Mouse (Mus musculus) cerebellum, adult 2 months (tissue): ENCODE measurements around the gene Rere. TPM values are rescaled to one million over a fixed set of nuclear protein-coding genes. Genes with fewer than 3 reads are reported as not detected.

Source experiments
- DNase-seq, 2 experiments: peaks; one replicate each; pipeline ENCODE4 v3.0.0; 2021
- H3K27ac ChIP-seq: fragments of 200-500 bp; 2 replicates; pipeline ENCODE4 v1.5.1; 2012; ENCODE audit warnings: low read length, control low read depth, inconsistent platforms; ENCODE audit not compliant: insufficient read depth
- H3K27me3 ChIP-seq: fragments of 200-500 bp; 2 replicates; pipeline ENCODE4 v1.6.1; 2012; ENCODE audit warnings: inconsistent platforms, mild to moderate bottlenecking, low read length, moderate library complexity; ENCODE audit not compliant: control insufficient read depth, insufficient read depth
- H3K4me1 ChIP-seq: fragments of 200-500 bp; 2 replicates; pipeline ENCODE4 v1.6.1; 2011; ENCODE audit warnings: low read length; ENCODE audit not compliant: control insufficient read depth, insufficient read depth
- H3K4me3 ChIP-seq: fragments of 200-500 bp; replicated peaks from 2 replicates; pipeline ENCODE3; 2011; ENCODE audit warnings: mild to moderate bottlenecking, low read depth, low read length, control low read depth; ENCODE audit not compliant: insufficient read depth
- CTCF ChIP-seq: fragments of 200-500 bp; IDR thresholded peaks from 2 replicates; pipeline ENCODE4 v1.5.1; 2011; ENCODE audit warnings: low read depth, mild to moderate bottlenecking, control low read depth, low read length, moderate library complexity, borderline replicate concordance; ENCODE audit not compliant: insufficient read depth
- POLR2A ChIP-seq: fragments of 200-500 bp; IDR thresholded peaks from 2 replicates; pipeline ENCODE4 v1.6.1; 2011; ENCODE audit warnings: low read length, control low read depth, borderline replicate concordance; ENCODE audit not compliant: insufficient read depth
- WGBS: fragments of 180-500 bp; shearing (Covaris S2); methylation state at CpG from one replicate; pipeline ENCODE4 v1.1.7; 2018; 5-methylcytosine and 5-hydroxymethylcytosine counted together
- polyA plus RNA-seq: library from polyadenylated mRNA; depleted of rRNA; stranded (reverse); fragments of >200 nt; gene quantifications from 2 replicates; pipeline ENCODE4 v1.2.3, GENCODE M21; 2012

The Rere gene
- polyA plus RNA-seq, 1 experiment = 69.1 TPM

GRCm38 (mm10) chr4:150349680-150350101, 68.2 kb downstream of the Rere start:
- Histone ChIP-seq H3K4me1 (peaks cover 3% of the 10 kb centered on the region; the same call in 1 of the 2 replicates), H3K27me3 (no peaks in the 10 kb centered on the region), H3K4me3 (no peak overlapping the region), H3K27ac (no peak overlapping the region)
- no peak for DNase-seq
- TF ChIP-seq CTCF = no peak
- no peak for TF ChIP-seq POLR2A
- 84% methylated on average over 6 of the region's 6 CpGs for WGBS

GRCm38 (mm10) chr4:150351419-150352075, 70.1 kb downstream of the Rere start:
- no peak for DNase-seq
- WGBS = 65% methylated on average over 7 of the region's 7 CpGs
- Histone ChIP-seq H3K27me3 (no peaks in the 10 kb centered on the region), H3K4me1 (peaks cover 3% of the 10 kb centered on the region; the same call in 1 of the 2 replicates), H3K4me3 (no peak overlapping the region), H3K27ac (no peak overlapping the region)
- TF ChIP-seq CTCF (no peak), POLR2A (no peak)

- Histone ChIP-seq H3K27ac (no peak overlapping the region), H3K4me1 (no peaks in the 10 kb centered on the region), H3K27me3 (no peaks in the 10 kb centered on the region), H3K4me3 (no peak overlapping the region)
- TF ChIP-seq POLR2A (no peak), CTCF (no peak)
- WGBS = 66% methylated on average over 2 of the region's 2 CpGs
- no peak for DNase-seq
These were observed 71.3 kb downstream of the Rere start for GRCm38 (mm10) chr4:150352736-150353135.

- DNase-seq = no peak
- no peaks in the 10 kb centered on the region for H3K27me3 ChIP-seq
- H3K27ac ChIP-seq = no peak overlapping the region
- no peak overlapping the region for H3K4me3 ChIP-seq
- H3K4me1 ChIP-seq = no peaks in the 10 kb centered on the region
- TF ChIP-seq POLR2A (no peak), CTCF (no peak)
- 93% methylated on average over 7 of the region's 7 CpGs for WGBS
These were observed 72.0 kb downstream of the Rere start for GRCm38 (mm10) chr4:150353376-150353900.

GRCm38 (mm10) chr4:150355801-150356200, 74.4 kb downstream of the Rere start:
- 93% methylated on average over 5 of the region's 5 CpGs for WGBS
- Histone ChIP-seq H3K27ac (no peak overlapping the region), H3K27me3 (no peaks in the 10 kb centered on the region), H3K4me3 (no peak overlapping the region), H3K4me1 (no peaks in the 10 kb centered on the region)
- no peak for TF ChIP-seq POLR2A
- no peak for TF ChIP-seq CTCF
- DNase-seq = no peak

- DNase-seq = no peak
- TF ChIP-seq POLR2A (no peak), CTCF (no peak)
- Histone ChIP-seq H3K4me3 (no peak overlapping the region), H3K4me1 (peaks cover 7% of the 10 kb centered on the region), H3K27me3 (no peaks in the 10 kb centered on the region), H3K27ac (no peak overlapping the region)
- 38% methylated on average over 8 of the region's 8 CpGs for WGBS
These were observed 80.7 kb downstream of the Rere start for GRCm38 (mm10) chr4:150361986-150362691.

GRCm38 (mm10) chr4:150362858-150363257, 81.4 kb downstream of the Rere start:
- WGBS = 76% methylated on average over 5 of the region's 5 CpGs
- DNase-seq = no peak
- Histone ChIP-seq H3K4me3 (no peak overlapping the region), H3K27ac (no peak overlapping the region), H3K4me1 (peaks cover 7% of the 10 kb centered on the region), H3K27me3 (no peaks in the 10 kb centered on the region)
- TF ChIP-seq CTCF (no peak), POLR2A (no peak)
